Mouse (Mus musculus) cerebellum, postnatal 36 days (tissue): ENCODE results near the gene Prkar2a.

Source experiments
- DNase-seq, 2 experiments: peaks; one replicate each; pipeline ENCODE4 v3.0.0; 2021 to 2022; ENCODE audit warnings: mixed read lengths in 2 of 2

Prkar2a gene

DNA sequence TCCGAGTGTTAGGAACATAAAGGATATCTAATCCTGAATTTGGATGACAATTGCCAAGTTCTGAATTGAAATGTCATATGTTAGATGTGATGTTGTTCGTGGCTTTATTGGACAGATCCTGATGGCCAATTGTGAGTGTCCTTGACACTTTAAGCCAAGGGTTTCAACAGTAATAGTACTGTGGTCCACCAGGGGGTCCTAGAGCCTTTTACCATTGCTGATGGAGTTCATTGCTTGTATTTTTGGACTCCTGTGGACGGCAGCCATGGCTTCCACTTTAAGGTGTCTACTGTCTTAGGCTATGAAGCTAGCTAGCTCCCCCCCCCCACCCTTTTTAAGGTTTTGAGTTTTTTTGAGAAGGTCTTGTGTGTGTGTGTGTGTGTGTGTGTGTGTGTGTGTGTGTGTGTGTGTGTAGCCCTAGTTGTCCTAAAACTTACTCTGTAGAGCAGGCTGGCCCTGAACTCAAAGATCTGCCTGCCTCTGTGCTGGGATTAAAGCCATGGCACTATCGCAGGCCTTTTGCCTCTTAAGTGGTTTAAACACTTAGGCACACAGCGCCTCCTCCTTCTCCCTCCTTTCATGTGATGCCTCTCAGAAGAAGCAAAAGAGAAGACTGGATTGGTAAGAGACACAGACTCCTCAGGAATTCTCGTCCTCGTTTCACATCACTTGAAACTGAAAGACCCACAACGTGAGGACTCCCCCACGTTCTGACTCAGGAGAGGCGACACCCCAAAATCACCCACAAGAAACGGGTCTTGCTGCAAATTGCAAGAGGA lies 63.2 kb downstream of the Prkar2a start:
- no peak for DNase-seq

DNA sequence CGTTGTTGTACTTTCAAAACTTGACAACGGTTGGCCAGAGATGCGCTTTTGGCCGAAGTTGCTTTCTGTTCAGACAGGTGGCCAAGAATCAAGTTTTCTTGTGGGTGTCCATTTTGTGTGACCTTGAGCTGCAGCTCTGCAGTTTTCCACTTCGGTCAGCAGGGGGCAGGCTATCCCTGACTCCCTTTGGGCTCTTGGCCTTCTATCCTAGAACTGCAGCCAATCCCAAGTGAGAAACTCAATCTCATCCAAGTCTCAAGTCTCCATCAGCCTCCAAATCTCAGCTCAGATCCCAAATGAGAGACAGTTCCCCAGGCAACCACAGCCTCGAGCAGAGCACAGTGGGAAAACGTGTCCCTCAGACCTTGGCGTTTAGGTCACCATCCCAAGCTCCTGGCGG lies 64.2 kb downstream of the Prkar2a start:
- DNase-seq: peak; percentile 80

DNA sequence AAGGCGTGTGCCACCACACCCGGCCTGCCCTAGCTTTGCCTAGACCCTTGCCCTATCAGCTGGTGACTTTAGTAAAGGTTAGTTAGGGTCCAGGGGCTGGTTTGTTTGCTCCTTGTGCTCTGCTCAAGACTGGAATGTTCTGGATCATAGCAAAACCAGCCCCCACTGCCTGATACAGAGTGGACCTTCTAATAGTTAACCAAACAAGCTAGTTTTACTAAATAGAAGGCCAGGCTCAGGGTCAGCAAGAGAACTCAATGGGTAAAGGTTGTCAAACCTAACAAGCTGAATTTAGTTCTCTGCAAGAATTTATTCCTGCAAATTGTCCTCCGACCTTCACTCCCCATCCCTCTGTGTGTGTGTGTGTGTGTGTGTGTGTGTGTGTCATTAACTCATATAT lies 64.9 kb downstream of the Prkar2a start:
- no peak for DNase-seq

DNA sequence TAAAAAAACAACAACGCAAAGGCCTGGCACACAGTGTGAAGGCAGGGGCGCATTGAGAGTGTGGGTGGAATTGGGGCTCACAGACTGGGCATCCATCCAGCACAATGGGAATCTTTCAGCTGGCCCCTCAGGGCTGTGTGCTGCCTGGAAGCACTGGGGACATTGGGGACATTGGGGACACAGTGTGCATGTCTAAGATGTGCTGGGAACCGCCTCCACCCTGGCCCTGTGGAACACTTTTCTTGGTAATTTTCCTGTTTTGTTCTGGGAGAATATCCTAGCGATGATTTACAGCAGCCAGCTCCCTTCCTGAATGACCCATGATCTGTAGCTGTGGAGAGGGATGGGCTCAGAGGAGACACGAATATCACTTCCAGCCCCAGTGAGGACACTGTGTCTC lies 65.3 kb downstream of the Prkar2a start:
- DNase-seq: no peak

DNA sequence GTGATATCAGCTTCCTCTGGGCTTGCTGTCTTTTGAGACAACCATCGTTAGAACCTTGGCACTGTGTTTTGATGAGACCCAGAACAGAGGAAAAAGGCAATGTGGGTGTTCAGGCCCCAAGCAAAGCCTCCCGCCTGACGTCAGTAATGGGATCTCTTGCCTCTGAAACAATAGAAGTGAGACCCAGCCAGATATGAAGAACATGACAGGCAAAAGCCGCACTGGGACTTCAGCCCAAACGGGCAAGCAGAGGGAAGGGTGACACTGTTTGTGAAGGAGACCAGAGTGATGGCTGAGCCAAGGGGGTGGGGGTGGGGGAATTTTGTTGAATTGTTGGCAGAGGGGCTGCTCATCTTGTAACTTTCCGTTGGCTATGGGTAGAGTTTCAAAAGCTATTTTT lies 68.3 kb downstream of the Prkar2a start:
- no peak for DNase-seq

DNA sequence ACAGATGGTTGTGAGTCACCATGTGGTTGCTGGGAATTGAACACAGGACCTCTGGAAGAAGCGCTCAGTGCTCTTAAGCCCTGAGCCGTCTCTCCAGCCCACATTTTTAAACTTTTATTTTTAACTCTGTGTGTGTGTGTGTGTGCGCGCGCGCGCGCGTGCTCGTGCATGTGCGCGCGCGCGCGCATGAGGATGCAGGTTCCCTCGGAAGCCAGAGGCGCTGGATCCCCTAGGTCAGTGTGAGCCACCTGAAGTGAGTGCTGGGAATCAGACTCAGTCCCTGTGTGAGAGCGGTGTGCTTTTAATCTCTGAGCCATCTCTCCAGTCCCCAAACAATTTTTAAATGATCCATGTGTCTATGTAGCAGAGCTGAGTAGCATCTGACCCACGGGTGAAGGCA lies 70.0 kb downstream of the Prkar2a start:
- no peak for DNase-seq

DNA sequence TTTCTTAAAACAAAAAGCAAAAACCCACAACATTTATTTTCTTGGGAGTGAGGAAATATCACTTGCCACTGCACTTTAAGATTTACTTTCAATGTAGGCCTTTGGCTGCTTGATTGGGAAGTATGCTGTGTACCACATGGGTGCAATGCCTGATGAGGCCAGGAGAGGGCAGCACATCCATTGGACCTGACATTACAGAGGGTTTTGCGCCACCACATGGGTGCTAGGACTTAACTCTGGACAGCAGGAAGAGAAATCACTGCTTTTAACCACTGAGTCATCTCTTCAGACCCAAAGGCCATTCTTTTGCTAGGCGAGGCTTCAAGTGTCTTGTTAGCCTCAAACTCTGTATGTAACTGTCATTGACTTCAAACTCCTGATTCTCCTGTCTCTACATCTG lies 70.7 kb downstream of the Prkar2a start:
- peak; percentile 33 to 42 for DNase-seq

DNA sequence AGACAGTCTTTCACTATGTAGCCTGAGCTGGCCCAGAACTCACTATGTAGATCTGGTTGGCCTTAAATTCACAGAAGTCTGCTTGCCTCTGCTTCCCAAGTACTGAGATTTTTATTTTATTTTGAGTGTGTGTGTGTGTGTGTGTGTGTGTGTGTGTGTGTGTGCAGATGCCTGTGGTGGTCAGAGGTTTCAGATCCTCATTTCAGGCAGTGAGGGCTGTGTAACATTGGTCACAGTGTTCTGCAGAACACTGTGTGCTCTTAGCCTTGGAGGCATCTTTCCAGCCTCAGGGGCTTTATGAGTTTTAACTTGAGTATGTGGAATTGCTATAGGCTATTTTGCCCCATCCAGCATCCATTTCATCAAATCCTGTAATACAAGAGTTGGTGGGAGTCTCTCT lies 72.4 kb downstream of the Prkar2a start:
- DNase-seq: no peak

DNA sequence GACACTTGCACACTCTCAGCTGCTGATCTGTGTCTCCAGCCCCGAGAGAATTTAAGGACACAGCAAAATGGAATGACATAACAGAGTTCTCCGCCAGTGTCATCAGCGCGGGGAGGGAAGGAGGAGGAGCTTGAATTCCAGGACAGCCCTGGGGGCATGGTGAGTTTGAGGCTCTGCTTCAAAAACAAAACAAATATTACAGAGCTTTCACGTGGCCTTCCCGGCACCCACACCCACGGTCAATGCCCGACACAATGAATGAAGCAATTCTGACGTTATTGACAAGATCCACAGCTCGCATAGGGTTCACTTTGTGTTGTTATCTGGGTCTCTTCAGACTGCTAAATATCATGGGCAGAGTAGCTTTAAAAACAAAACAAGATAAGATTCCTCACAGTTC lies 75.9 kb downstream of the Prkar2a start:
- no peak for DNase-seq

DNA sequence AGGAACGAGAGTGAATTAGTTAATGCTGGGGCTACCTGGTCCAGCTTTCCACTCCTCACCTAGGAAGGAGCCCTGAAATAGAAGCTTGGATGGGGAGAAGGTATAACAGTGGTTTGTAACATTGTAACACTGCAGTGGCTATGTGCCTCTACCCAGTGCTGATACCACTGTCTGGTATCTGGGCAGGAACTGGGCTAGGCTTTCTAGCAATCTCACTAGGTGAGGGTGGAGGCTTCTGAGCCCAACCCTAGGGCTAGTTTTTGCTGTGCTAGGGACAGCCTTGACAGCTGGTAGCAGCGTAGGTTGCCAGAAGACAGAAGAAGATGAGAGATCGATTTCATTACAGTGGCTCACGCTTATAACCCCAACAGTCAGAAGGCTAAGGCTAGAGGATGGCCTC lies 87.5 kb downstream of the Prkar2a start:
- DNase-seq: no peak

DNA sequence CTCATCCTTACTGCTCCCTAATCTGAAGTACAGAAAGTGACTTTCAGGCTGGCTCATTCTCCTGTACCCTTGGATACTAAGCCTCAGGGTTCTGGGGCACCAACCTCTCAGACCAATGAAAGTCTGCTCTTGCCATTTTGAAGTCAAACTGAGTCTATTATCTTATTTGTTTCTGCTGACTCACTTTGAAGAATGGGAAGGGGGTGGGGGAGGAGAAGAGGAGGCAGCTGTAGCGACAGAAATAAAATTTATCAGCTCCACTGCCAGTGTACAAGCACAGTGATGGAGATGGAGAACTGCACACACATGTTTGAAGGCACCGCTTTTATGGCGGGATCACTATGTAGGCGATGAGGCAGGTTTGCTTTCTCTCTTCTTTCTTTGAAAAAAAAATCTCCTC lies 88.2 kb downstream of the Prkar2a start:
- no peak for DNase-seq

DNA sequence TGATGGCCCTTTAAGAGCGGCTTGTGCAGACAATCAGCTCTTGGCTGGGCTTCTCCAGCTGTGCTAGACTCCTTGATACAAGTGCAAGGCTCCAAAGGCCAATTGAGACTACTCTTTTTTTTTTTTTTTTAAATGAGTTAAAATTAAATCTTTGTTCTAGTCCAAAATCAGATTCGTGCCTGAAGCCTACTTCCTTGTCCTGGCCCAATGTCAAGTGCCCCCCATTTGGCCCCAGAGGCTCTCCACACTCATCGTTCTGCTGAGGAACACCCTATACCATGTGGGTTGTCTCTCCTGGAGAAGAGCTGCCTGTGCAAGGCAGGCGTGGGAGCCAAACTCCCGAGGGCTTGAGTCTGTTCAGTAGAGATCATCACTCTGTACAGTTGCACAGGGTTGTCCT lies 91.8 kb downstream of the Prkar2a start:
- no peak for DNase-seq

DNA sequence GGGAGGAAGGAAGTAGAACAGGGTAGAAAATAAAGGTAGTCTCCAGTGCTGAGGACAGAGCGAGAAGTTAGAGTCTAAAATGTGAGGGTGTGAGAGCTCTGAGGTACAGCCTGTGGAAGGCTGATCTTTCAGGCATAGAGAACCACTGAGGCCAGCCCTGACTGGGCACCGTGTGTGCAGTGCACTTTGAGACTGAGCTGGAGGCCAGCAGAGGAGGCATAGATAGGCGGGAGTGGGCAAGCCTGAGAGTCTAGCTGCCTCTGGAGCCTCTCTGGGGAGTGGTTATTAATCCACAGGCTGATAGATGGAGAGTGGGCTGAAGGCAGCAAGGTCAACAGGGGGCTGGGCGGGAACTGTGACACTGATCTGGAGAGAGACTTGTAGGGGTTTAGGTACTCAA lies 92.8 kb downstream of the Prkar2a start:
- DNase-seq: no peak

DNA sequence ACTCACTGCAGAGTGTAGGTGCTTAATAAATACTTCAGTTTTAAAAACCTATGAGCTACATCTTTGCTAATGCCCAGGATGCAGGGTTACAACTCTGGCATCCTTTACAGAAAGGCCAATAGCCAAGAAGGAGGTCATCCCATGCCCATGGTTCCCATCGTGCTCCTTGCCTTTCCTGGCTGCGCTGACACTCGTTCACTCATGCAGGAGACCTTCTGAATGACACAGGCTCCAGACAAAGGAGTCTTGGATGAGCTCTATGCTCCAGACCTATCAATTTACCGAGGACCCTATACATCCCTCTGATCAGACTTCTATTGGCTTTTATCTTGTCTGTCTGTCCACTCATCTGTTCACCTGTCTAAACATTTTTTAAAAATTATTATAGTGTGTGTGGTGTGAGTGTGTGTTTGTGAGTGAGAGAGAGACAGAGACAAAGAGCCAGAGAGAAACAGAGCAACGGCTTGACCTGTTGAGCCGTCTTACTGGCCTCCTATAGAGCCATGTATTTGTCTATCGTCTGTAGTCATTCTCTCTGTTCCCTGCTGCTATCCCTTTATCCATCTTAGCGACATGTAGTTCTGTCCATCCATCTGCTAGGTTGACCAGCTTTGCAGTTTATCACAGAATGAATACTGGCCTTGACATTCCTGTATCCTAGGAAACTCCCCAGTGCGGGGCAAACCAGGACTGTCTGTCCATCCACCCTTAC lies 93.9 kb downstream of the Prkar2a start:
- no peak for DNase-seq

DNA sequence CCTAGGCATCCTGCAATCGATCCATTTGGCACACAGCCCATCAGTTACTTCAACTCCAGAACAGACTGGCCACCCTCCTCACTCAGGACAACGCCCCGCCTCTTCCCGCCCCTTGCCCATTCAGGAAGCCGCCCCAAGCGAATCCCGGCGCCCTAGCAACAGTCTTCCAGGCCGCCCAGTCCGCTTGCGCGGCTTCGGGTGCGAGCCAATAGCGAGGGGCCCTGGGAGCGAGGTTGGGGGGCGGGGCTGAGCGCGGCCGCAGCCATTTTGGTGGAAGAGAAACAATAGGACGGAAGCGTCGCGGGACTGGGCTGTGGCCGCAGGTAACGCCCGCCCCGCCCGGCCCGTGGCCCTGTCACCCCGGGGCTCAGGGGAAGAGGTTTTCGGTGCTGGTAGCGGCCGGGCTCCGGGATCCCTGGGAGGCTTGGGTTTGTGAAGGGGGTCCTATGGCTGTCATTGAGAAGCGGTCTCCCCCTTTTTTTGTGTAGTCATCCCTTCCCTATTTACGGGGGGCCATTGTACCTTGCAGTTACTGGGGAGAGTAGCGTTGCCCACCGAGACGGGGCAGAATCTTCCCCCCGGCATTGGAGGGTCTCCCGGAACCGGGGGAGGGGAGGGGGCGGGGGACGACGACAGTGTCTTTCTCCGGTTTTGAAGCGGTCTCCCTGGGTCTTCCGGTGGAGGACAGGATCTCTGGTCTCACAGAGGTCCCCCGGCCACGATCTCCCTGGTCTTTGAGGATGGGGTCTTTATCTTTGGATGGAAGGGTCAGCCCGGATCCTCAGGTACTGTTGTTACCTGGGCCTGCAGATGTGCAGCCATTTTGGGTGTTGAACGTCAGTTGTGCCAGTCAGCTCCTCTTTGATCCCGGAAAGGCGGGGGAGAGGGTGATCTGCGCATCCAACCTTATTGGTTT lies 94.7 kb downstream of the Prkar2a start, which contains the start of gene Ip6k2:
Ip6k2 (plus strand) TSS at position 249 of the 916 bp plus-strand sequence.
- peak; percentile 95 to 97 for DNase-seq

DNA sequence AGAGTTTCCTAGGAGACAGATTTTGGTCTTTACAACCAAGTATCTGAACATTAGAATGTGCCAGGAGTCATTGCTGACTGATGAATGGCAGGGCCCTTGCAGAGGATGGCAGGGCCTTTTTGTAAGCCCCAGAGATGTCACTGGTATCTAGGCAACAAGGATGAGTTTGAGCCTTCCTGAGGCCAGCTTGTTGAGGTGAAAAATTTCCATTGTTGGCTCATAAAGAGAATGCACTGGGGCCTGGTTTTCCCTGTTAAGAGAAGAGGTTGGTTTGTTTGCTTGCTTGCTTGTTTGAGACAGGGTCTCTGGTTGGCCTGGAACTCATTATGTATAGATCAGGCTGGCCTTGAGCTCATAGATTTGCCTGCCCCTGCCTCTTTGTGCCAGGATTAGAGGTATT lies 96.3 kb downstream of the Prkar2a start:
- no peak for DNase-seq

DNA sequence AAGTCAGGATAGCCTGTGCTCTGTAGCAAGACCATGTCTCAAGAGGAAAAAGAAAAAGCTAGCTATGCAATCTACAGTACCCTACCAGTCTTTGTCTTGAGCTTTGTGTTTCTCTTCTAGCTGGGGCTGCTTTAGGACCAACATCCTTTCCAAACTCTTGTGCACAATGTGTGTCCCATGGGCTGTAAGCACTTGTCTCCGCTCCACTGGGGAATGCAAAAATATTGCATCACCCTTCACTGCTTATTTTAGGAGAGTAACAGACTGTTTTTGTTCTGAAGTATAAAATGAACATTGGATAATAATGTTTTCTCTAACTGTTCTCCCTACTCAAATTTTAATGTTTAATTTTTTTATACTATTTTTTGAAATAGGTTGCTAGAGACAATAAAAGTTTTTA lies 97.4 kb downstream of the Prkar2a start:
- DNase-seq: no peak

DNA sequence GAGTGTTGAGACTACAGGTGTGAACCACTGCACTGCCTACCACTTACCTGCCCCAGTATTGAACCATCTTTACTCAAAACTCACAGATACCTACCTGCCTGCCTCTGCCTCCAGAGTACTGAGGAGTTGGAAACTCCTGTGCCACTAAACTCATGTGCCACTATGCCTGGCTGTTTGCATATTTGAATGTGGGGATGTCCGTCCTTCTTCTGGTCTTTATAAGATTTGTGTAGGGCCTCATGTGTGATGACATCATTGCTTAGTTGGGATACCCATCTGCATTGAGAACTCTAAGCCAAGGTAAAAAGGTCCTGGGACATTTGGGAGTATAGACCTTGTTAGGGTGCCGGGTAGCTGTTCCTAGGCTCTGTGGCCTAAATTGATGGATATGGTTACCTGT lies 98.0 kb downstream of the Prkar2a start:
- no peak for DNase-seq

DNA sequence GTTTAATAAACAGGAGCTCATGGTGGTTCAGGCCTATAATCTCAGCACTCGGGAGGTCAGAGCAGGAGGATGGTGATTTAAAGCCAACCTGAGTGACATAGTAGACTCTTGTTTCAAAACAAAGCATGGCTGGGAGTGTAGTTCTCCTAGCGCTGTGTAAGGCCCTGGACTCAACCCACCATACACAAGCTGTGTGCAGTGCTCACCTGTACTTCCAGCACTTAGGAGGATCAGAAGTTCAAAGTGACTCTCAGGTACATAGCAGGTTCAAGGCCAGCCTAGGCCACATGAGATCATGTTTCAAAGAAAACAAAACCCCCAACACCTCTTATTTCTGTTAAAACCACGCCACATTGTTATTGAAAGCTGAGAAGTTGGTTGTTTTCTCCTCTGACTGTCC lies 99.6 kb downstream of the Prkar2a start:
- no peak for DNase-seq

DNA sequence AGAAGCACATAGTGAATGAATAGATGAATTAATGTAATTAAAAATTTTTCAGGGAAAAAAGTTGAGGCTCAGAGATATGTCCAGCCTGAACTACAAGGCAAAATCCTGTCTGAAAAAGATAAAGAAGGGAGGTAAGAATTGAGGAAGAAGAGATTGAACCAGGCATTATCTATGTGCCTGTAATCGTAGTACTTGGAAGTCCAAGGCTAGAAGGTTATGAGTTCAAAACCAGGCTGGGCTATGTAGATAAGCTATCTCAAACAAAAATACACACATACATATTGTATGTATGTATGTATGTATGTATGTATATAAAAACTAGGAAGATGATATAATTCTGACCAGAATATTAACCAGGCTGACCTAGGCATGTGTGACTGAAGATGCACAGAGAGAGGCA lies 103.2 kb downstream of the Prkar2a start:
- no peak for DNase-seq

DNA sequence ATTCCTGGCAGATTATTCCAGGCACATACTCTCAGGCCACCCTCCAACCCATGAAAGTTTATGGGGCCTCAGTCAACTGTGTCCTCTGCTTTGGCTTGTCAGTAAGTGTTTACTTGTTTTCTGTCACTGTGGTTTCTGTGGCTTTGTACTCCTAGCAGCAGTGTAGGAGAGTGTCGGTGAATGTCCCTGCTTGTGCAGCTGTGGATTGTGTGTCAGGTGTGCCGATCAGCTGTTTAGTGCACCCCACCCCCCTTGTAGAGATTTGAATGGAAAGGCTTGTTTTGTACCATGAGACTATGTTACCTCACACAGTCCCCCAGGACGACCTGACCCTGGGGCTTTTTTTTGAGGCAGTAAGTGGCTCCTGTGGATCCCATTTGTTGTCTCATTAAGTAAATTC lies 103.6 kb downstream of the Prkar2a start:
- no peak for DNase-seq

DNA sequence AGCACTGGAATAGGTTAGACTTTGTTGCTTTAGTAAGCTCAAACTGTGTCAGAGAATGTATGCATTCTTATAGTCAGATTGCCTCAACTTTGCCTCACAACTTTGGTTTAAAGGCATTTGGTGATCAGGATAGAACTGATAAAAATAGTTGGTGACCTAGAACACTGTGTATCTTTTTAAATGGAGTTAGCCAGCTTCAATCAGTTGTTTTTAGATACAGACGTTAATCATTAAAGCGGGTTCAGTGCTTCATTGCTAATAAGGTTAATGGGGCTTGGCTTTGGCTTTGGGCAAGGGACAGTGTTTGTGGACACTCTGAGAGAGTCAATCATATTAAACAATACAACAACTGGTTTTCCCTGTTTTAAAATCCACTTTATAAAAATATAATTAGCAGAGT lies 106.2 kb downstream of the Prkar2a start:
- DNase-seq: no peak

DNA sequence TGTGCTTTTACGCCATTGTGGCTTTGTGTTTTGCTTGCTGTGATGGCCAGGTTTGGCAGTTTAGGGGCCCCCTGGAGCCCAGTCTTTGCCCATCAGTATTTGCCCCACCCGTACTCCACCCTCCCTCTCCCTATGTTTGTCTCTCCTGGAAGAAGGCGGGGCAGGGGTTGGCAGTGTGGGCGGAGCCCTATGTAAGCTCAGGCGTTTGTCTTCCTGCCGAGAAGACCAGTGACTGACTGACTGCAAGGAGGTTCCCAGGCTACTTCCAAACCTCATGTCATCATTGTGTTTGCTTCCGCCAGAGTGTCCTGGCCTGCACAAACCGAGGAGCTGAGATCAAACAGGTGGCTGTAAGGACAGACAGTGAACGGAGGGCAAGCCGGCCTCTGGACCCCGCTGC lies 106.6 kb downstream of the Prkar2a start:
- DNase-seq: no peak
